Mouse (Mus musculus) liver, embryonic 14.5 days (tissue): ENCODE data around the gene Mmp2. TPM values are rescaled to one million over a fixed set of nuclear protein-coding genes. Genes with fewer than 3 reads are reported as not detected.

Experiments
- ATAC-seq: fragments of 200-750 bp; cut with Nextera tagmentation; 2 replicates; pipeline ENCODE4 v1.8.0; 2017; ENCODE audit warnings: moderate number of reproducible peaks, mild to moderate bottlenecking, moderate library complexity; ENCODE audit not compliant: insufficient read depth
- DNase-seq, 3 experiments: peaks; one replicate each; pipeline ENCODE4 v3.0.0-alpha.2; 2012 to 2013; ENCODE audit warnings: low read depth in 3 of 3, low spot score in 3 of 3
- H3K27ac ChIP-seq: fragments of 300-500 bp; sonication (generic); 2 replicates; pipeline ENCODE4 v1.5.1; 2014; ENCODE audit warnings: moderate library complexity, mild to moderate bottlenecking, control low read depth, inconsistent platforms
- H3K27me3 ChIP-seq: fragments of 300-500 bp; sonication (generic); 2 replicates; pipeline ENCODE4 v1.6.1; 2014; ENCODE audit warnings: mild to moderate bottlenecking, low read length, moderate library complexity; ENCODE audit not compliant: control insufficient read depth, insufficient read depth
- H3K36me3 ChIP-seq: fragments of 300-500 bp; sonication (generic); replicated peaks from 2 replicates; pipeline ENCODE4 v1.6.1; 2014; ENCODE audit warnings: low read depth; ENCODE audit not compliant: control insufficient read depth, insufficient read depth
- H3K4me1 ChIP-seq, 2 experiments: fragments of 200-500 bp in 1 of 2; fragments of 300-500 bp in 1 of 2; sonication (generic) in 1 of 2; replicated peaks; 2 replicates each; pipeline ENCODE4 v1.6.1; 2012 to 2014; ENCODE audit warnings: antibody characterized with exemption in 1 of 2, inconsistent platforms in 1 of 2, low read length in 1 of 2; ENCODE audit not compliant: control insufficient read depth in 2 of 2, insufficient read depth in 2 of 2
- H3K4me2 ChIP-seq: fragments of 300-500 bp; sonication (generic); 2 replicates; pipeline ENCODE4 v1.6.1; 2014; ENCODE audit warnings: low read depth, mild to moderate bottlenecking, control low read depth, moderate library complexity
- H3K4me3 ChIP-seq, 2 experiments: fragments of 200-500 bp in 1 of 2; fragments of 300-500 bp in 1 of 2; sonication (generic) in 1 of 2; 2 replicates each; pipeline ENCODE4 v1.5.1; 2012 to 2014; ENCODE audit warnings: low read depth in 2 of 2, low read length in 2 of 2, mild to moderate bottlenecking in 2 of 2, control low read depth in 1 of 2, inconsistent platforms in 1 of 2, moderate library complexity in 1 of 2; ENCODE audit not compliant: insufficient read depth in 1 of 2
- H3K9ac ChIP-seq: fragments of 300-500 bp; sonication (generic); replicated peaks from 2 replicates; pipeline ENCODE4 v1.6.1; 2014; ENCODE audit warnings: mild to moderate bottlenecking, control low read depth, moderate library complexity
- H3K9me3 ChIP-seq: fragments of 300-500 bp; sonication (generic); 2 replicates; pipeline ENCODE4 v1.6.1; 2016; ENCODE audit warnings: low read length, mixed read lengths; ENCODE audit not compliant: control insufficient read depth
- CTCF ChIP-seq: IDR thresholded peaks from 2 replicates; pipeline ENCODE4 v1.5.1; 2016; ENCODE audit warnings: antibody characterized with exemption, low read depth, control low read depth
- EP300 ChIP-seq: IDR thresholded peaks from 2 replicates; pipeline ENCODE4 v1.6.1; 2016; ENCODE audit warnings: antibody characterized with exemption, low read depth
- WGBS: fragments of 180-500 bp; shearing (Covaris S2); extraction: QIAGEN DNeasy Blood & Tissue Kit; methylation state at CpG from one replicate; pipeline ENCODE4 v1.1.7; 2014; ENCODE audit not compliant: insufficient replicate concordance; 5-methylcytosine and 5-hydroxymethylcytosine counted together
- polyA plus RNA-seq, 2 experiments: library from polyadenylated mRNA; depleted of rRNA in 1 of 2; stranded (reverse) in 1 of 2; unstranded in 1 of 2; fragments of >200 nt; fragmentation: Nextera tagmentation in 1 of 2; extraction: Ambion mirVana in 1 of 2; gene quantifications; 2 replicates each; pipeline versions ENCODE4 v1.2.1 to v1.2.3; 2012 to 2014

The Mmp2 gene
- polyA plus RNA-seq, 2 experiments, result 5.4 to 8.1 TPM

- 44% methylated on average over 2 of the region's 2 CpGs for WGBS
- DNase-seq, result no peak
- no peak overlapping the region for H3K27ac ChIP-seq
- H3K36me3 ChIP-seq, result no peaks in the 10 kb centered on the region
- H3K9me3 ChIP-seq, result no peaks in the 10 kb centered on the region
- TF ChIP-seq EP300 (no peak), CTCF (no peak)
- no peak overlapping the region for H3K4me3 ChIP-seq
- no peaks in the 10 kb centered on the region for H3K27me3 ChIP-seq
- no peak overlapping the region for H3K9ac ChIP-seq
- H3K4me1 ChIP-seq, result no peaks in the 10 kb centered on the region
- H3K4me2 ChIP-seq, result no peak overlapping the region
- no peak for ATAC-seq
These were observed 14.3 kb upstream of the Mmp2 start for GRCm38 (mm10) chr8:92812773-92813172.

- no peak for DNase-seq
These were observed 11.4 kb upstream of the Mmp2 start for GRCm38 (mm10) chr8:92815661-92816060.

GRCm38 (mm10) chr8:92817928-92818818, 8.9 kb upstream of the Mmp2 start:
- WGBS, result 15% methylated on average over 6 of the region's 6 CpGs
- no peak overlapping the region for H3K4me2 ChIP-seq
- DNase-seq (peak; percentile 23 to 33 (median 25)), ATAC-seq (peak; percentile 31; the same call in 1 of the 2 replicates)
- H3K27me3 ChIP-seq, result no peaks in the 10 kb centered on the region
- no peaks in the 10 kb centered on the region for H3K9me3 ChIP-seq
- H3K4me1 ChIP-seq, result 0 out of 4 replicates have a peak, but pooled peaks cover 0 to 1% of the 10 kb centered on the region in 2 experiments
- H3K27ac ChIP-seq, result no peak overlapping the region
- H3K4me3 ChIP-seq, result no peak overlapping the region
- no peaks in the 10 kb centered on the region for H3K36me3 ChIP-seq
- TF ChIP-seq EP300 (no peak), CTCF (peak; percentile 91)
- no peak overlapping the region for H3K9ac ChIP-seq

More at GRCm38 (mm10) chr8:92815661-92816060, 11.4 kb upstream of the Mmp2 start:
- H3K4me3 ChIP-seq, result no peak overlapping the region
- TF ChIP-seq CTCF (no peak), EP300 (no peak)
- H3K4me1 ChIP-seq, result no peaks in the 10 kb centered on the region
- no peak for ATAC-seq
- WGBS, result 69% methylated on average over 5 of the region's 5 CpGs
- H3K36me3 ChIP-seq, result no peaks in the 10 kb centered on the region
- H3K27me3 ChIP-seq, result no peaks in the 10 kb centered on the region
- H3K9me3 ChIP-seq, result no peaks in the 10 kb centered on the region
- H3K9ac ChIP-seq, result no peak overlapping the region
- H3K4me2 ChIP-seq, result no peak overlapping the region
- no peak overlapping the region for H3K27ac ChIP-seq

GRCm38 (mm10) chr8:92821151-92821550, 5.9 kb upstream of the Mmp2 start:
- Histone ChIP-seq H3K9me3 (no peaks in the 10 kb centered on the region), H3K36me3 (no peaks in the 10 kb centered on the region), H3K4me3 (no peak overlapping the region), H3K4me2 (no peak overlapping the region), H3K9ac (no peak overlapping the region), H3K27ac (no peak overlapping the region), H3K27me3 (no peaks in the 10 kb centered on the region), H3K4me1 (0 out of 4 replicates have a peak, but pooled peaks cover 0 to 2% of the 10 kb centered on the region in 2 experiments)
- TF ChIP-seq EP300, result no peak
- no peak for TF ChIP-seq CTCF
- ATAC-seq, result no peak
- DNase-seq, result no peak

- Histone ChIP-seq H3K4me1 (0 out of 4 replicates have a peak, but pooled peaks cover 0 to 2% of the 10 kb centered on the region in 2 experiments), H3K4me2 (no peak overlapping the region), H3K27ac (no peak overlapping the region), H3K36me3 (no peaks in the 10 kb centered on the region), H3K9me3 (no peaks in the 10 kb centered on the region), H3K9ac (no peak overlapping the region), H3K4me3 (no peak overlapping the region), H3K27me3 (no peaks in the 10 kb centered on the region)
- WGBS, result 26% methylated on average over 5 of the region's 5 CpGs
- no peak for ATAC-seq
- no peak for TF ChIP-seq CTCF
- TF ChIP-seq EP300, result no peak
- DNase-seq, result no peak
These were observed 4.7 kb upstream of the Mmp2 start for GRCm38 (mm10) chr8:92822386-92822785.
